Mouse (Mus musculus): ENCODE results near the gene Zbtb45. TPM values are rescaled to one million over a fixed set of nuclear protein-coding genes. Genes with fewer than 3 reads are reported as not detected.

Zbtb45 gene
- polyA plus RNA-seq, 1 experiment from 2014 or later: 11.2 TPM

GRCm38 (mm10) chr7:13036806-13037205 lies 27.0 kb upstream of the Zbtb45 start:
- H3K36me3 ChIP-seq (ENCODE audit: control insufficient read depth, insufficient read depth): peaks cover 19% of the 10 kb centered on the region
- H3K27ac ChIP-seq (ENCODE audit: low read depth, low read length): peak overlapping the region; percentile 99; the same call in 1 of the 2 replicates
- peak overlapping the region; percentile 79 for H3K4me2 ChIP-seq (replicated peaks; ENCODE audit: low read depth)
- ATAC-seq: no peak
- H3K9me3 ChIP-seq (ENCODE audit: control insufficient read depth): no peaks in the 10 kb centered on the region
- H3K27me3 ChIP-seq (replicated peaks; ENCODE audit: control insufficient read depth, insufficient read depth, low read length): no peaks in the 10 kb centered on the region
- peak overlapping the region; percentile 96 for H3K9ac ChIP-seq (ENCODE audit: low read depth, low read length)
- H3K4me3 ChIP-seq (ENCODE audit: low read depth, low read length): peak overlapping the region; percentile 81
- TF ChIP-seq CTCF (IDR thresholded peaks at IDR 0.05; ENCODE audit: low read depth): no peak
- 0 out of 2 replicates have a peak, but pooled peaks cover 6% of the 10 kb centered on the region for H3K4me1 ChIP-seq (replicated peaks; ENCODE audit: control insufficient read depth, insufficient read depth, low read length)
- WGBS: 25% methylated on average over 4 of the region's 4 CpGs

- 0 out of 2 replicates have a peak, but pooled peaks have one; percentile 5 for TF ChIP-seq CTCF (IDR thresholded peaks at IDR 0.05; ENCODE audit: low read depth)
- Histone ChIP-seq H3K36me3 (ENCODE audit: control insufficient read depth, insufficient read depth) (peaks cover 33% of the 10 kb centered on the region), H3K27me3 (replicated peaks; ENCODE audit: control insufficient read depth, insufficient read depth, low read length) (no peaks in the 10 kb centered on the region), H3K9me3 (ENCODE audit: control insufficient read depth) (no peaks in the 10 kb centered on the region), H3K9ac (ENCODE audit: low read depth, low read length) (no peak overlapping the region), H3K4me3 (ENCODE audit: low read depth, low read length) (no peak overlapping the region), H3K4me1 (replicated peaks; ENCODE audit: control insufficient read depth, insufficient read depth, low read length) (0 out of 2 replicates have a peak, but pooled peaks cover 6% of the 10 kb centered on the region), H3K4me2 (replicated peaks; ENCODE audit: low read depth) (peak overlapping the region; percentile 84), H3K27ac (ENCODE audit: low read depth, low read length) (peak overlapping the region; percentile 95)
- WGBS: 76% methylated on average over 17 of the region's 17 CpGs
- no peak for ATAC-seq
Observed at GRCm38 (mm10) chr7:13035211-13035855, 25.5 kb upstream of the Zbtb45 start.

DNA sequence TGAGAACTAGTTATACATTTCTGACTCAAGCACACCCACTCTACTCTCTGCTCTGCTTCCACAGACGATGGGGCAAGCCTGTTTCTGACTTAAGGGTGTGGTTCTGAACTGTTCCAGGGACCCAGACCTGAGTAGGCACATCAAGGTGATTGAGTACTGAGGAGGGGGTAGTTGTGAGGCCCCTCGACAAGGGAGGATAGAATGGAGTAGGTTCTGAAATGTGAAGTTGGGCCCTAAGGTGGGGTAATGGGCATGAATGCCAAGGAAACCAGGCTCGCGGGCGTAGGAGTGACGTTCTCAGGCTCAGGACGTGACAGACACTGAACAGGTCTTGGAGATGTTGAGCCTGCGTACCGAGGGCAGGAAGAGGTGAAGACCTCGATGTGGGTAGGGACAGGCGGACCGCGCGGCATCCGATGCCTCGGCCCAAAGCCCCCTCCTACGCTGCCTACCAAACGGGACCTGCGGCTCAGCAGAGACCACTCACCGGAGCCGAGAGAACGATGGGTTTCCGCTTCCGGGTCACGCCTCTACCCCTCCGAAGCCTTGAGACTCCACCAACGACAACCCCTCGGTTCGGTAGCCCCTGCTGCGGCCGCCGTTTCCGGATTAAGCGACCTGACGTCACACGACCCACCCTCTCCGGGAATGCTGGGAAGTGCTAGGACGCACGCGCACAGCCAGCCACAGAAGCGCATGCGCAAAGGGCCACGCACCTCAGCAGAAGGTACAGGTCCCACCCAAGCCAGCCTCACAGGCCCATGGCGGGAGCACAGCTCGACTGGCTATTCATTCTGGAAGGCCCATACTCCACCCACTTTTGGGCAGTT lies 24.5 kb upstream of the Zbtb45 start, which contains the start of gene Chmp2a:
Gene Chmp2a, minus strand, starts transcription at position 660 of the 830 bp plus-strand sequence.
- Histone ChIP-seq H3K4me3 (ENCODE audit: low read depth, low read length) (peak within 1 kb of the TSS; percentile 69), H3K9me3 (ENCODE audit: control insufficient read depth) (no peaks in the 10 kb centered on the region), H3K4me2 (replicated peaks; ENCODE audit: low read depth) (peak within 1 kb of the TSS; percentile 84), H3K27ac (ENCODE audit: low read depth, low read length) (peak within 1 kb of the TSS; percentile 95), H3K4me1 (replicated peaks; ENCODE audit: control insufficient read depth, insufficient read depth, low read length) (0 out of 2 replicates have a peak, but pooled peaks cover 6% of the 10 kb centered on the region), H3K36me3 (ENCODE audit: control insufficient read depth, insufficient read depth) (peaks cover 43% of the 10 kb centered on the region), H3K27me3 (replicated peaks; ENCODE audit: control insufficient read depth, insufficient read depth, low read length) (no peaks in the 10 kb centered on the region), H3K9ac (ENCODE audit: low read depth, low read length) (peak within 1 kb of the TSS; percentile 85)
- under 1% methylated on average over 44 of the region's 45 CpGs for WGBS
- ATAC-seq: peak; percentile 49
- TF ChIP-seq CTCF (IDR thresholded peaks at IDR 0.05; ENCODE audit: low read depth): no peak

DNA sequence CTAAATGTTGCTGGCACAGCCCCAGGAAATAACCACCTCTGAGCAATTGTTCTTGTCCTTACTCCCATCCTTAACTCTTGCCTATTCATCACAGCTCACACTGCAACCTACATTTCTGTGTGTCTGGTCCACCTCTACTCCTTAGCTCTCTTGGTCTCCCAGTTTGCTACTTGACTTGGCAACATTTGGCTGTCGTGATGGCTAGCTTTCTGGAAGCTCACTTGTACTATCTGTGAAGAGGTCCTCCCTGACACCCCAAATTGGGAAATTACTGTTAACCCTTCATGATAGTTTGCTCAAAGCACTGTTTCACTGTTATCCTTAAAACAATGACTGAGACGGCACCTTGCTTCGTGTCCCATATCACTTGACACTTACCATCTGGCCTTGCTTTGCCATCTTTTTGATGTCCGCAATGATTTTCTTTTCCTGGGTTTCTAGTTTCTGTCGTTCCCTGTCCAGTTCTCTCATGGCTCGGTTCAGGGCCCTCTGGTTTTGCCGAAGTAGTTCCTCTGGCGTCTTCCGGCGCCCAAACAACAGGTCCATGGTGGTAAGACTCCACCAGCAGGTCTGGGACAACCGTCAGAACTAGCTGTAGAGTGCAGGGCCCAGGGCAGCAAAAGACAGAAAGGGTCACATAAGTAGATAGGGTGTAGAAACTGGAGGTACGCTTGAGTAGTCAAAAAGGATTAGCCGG lies 23.8 kb upstream of the Zbtb45 start:
- H3K4me2 ChIP-seq (replicated peaks; ENCODE audit: low read depth): peak overlapping the region; percentile 84
- no peaks in the 10 kb centered on the region for H3K27me3 ChIP-seq (replicated peaks; ENCODE audit: control insufficient read depth, insufficient read depth, low read length)
- H3K36me3 ChIP-seq (ENCODE audit: control insufficient read depth, insufficient read depth): peaks cover 51% of the 10 kb centered on the region
- peak overlapping the region; percentile 69 for H3K4me3 ChIP-seq (ENCODE audit: low read depth, low read length)
- TF ChIP-seq CTCF (IDR thresholded peaks at IDR 0.05; ENCODE audit: low read depth): no peak
- H3K9me3 ChIP-seq (ENCODE audit: control insufficient read depth): no peaks in the 10 kb centered on the region
- WGBS: 34% methylated on average over 13 of the region's 13 CpGs
- ATAC-seq: no peak
- peak overlapping the region; percentile 85 for H3K9ac ChIP-seq (ENCODE audit: low read depth, low read length)
- 0 out of 2 replicates have a peak, but pooled peaks cover 4% of the 10 kb centered on the region for H3K4me1 ChIP-seq (replicated peaks; ENCODE audit: control insufficient read depth, insufficient read depth, low read length)
- H3K27ac ChIP-seq (ENCODE audit: low read depth, low read length): peak overlapping the region; percentile 95; the same call in 1 of the 2 replicates

GRCm38 (mm10) chr7:13032541-13032940 lies 22.7 kb upstream of the Zbtb45 start:
- TF ChIP-seq CTCF (IDR thresholded peaks at IDR 0.05; ENCODE audit: low read depth): no peak
- no peak for ATAC-seq
- H3K9ac ChIP-seq (ENCODE audit: low read depth, low read length): no peak overlapping the region
- H3K4me1 ChIP-seq (replicated peaks; ENCODE audit: control insufficient read depth, insufficient read depth, low read length): 0 out of 2 replicates have a peak, but pooled peaks cover 4% of the 10 kb centered on the region
- H3K27me3 ChIP-seq (replicated peaks; ENCODE audit: control insufficient read depth, insufficient read depth, low read length): no peaks in the 10 kb centered on the region
- H3K4me3 ChIP-seq (ENCODE audit: low read depth, low read length): no peak overlapping the region
- no peak overlapping the region for H3K4me2 ChIP-seq (replicated peaks; ENCODE audit: low read depth)
- no peaks in the 10 kb centered on the region for H3K9me3 ChIP-seq (ENCODE audit: control insufficient read depth)
- 91% methylated on average over 7 of the region's 7 CpGs for WGBS
- peaks cover 61% of the 10 kb centered on the region for H3K36me3 ChIP-seq (ENCODE audit: control insufficient read depth, insufficient read depth)
- no peak overlapping the region for H3K27ac ChIP-seq (ENCODE audit: low read depth, low read length)

All from intestine, postnatal 0 days (tissue).